Mouse (Mus musculus) cerebellum, adult 2 months (tissue): ENCODE measurements around the gene Pbx2.

Experiments
- CTCF ChIP-seq: fragments of 200-500 bp; IDR thresholded peaks from 2 replicates; pipeline ENCODE4 v1.5.1; 2011; ENCODE audit warnings: low read depth, mild to moderate bottlenecking, control low read depth, low read length, moderate library complexity, borderline replicate concordance; ENCODE audit not compliant: insufficient read depth
- POLR2A ChIP-seq: fragments of 200-500 bp; IDR thresholded peaks from 2 replicates; pipeline ENCODE4 v1.6.1; 2011; ENCODE audit warnings: low read length, control low read depth, borderline replicate concordance; ENCODE audit not compliant: insufficient read depth

GRCm38 (mm10) chr17:34604061-34604508 lies 13.0 kb downstream of the Pbx2 start, which contains the start of gene Agpat1:
- TF ChIP-seq CTCF: no peak
- TF ChIP-seq POLR2A: peak; percentile 77
